ENCODE assay signal across 23 mouse cellular contexts in genomic region chr4:85326052-85326451, GRCm38 (mm10).
A peak's percentile ranks its signal among the peaks of the same experiment; 100 is the strongest.
DNase-seq lines count a peak whose midpoint lies in the region; ATAC-seq and TF ChIP-seq lines count a peak whose summit lies in the region.
"Had no signal": no experiment of that assay in that cellular context is flagged by ENCODE, and none has a peak within 500 bp of the region (broad histone marks: within the 10 kb centered on the region; RNA-seq: fewer than 3 reads in every experiment).

No protein-coding gene starts in this region.

- H3K9me3 ChIP-seq in forebrain, embryonic 13.5 days (replicated peaks): no peaks in the 10 kb centered on the region
- no peaks in the 10 kb centered on the region for H3K9me3 ChIP-seq in forebrain, embryonic 10.5 days
- H3K9me3 ChIP-seq in hindbrain, embryonic 13.5 days: no peaks in the 10 kb centered on the region
- H3K9me3 ChIP-seq in hindbrain, embryonic 12.5 days (replicated peaks): no peaks in the 10 kb centered on the region
- no peaks in the 10 kb centered on the region for H3K9me3 ChIP-seq in midbrain, postnatal 0 days (ENCODE audit: low read length)
- H3K9me3 ChIP-seq: embryonic facial prominence, embryonic 12.5 days; heart, embryonic 12.5 days; hindbrain, embryonic 10.5 days had no signal

- no peak overlapping the region for H3K9ac ChIP-seq in forebrain, embryonic 13.5 days
- H3K9ac ChIP-seq in hindbrain, embryonic 13.5 days: no peak overlapping the region
- H3K9ac ChIP-seq in hindbrain, embryonic 12.5 days: no peak overlapping the region
- no peak overlapping the region for H3K9ac ChIP-seq in midbrain, postnatal 0 days (replicated peaks; ENCODE audit: low read length, poor library complexity, severe bottlenecking)
- H3K9ac ChIP-seq: embryonic facial prominence, embryonic 12.5 days; heart, embryonic 12.5 days had no signal

- peak overlapping the region; percentile 35; the same call in 1 of the 2 replicates for H3K27ac ChIP-seq in forebrain, embryonic 13.5 days
- no peak overlapping the region for H3K27ac ChIP-seq in forebrain, embryonic 10.5 days
- H3K27ac ChIP-seq in hindbrain, embryonic 13.5 days: 0 out of 2 replicates have a peak overlapping the region, but pooled peaks have one; percentile 3
- H3K27ac ChIP-seq in hindbrain, embryonic 12.5 days: no peak overlapping the region
- H3K27ac ChIP-seq in left cerebral cortex, adult 2 months: peak overlapping the region; percentile 84
- H3K27ac ChIP-seq in olfactory bulb, adult 2 months (ENCODE audit: insufficient read depth, low read depth, low read length): peak overlapping the region; percentile 87; the same call in 1 of the 2 replicates
- no peak overlapping the region for H3K27ac ChIP-seq in midbrain, postnatal 0 days (ENCODE audit: low read depth, low read length)
- H3K27ac ChIP-seq: embryonic facial prominence, embryonic 12.5 days; gastrocnemius, adult 2 months; hindbrain, embryonic 10.5 days had no signal

- TF ChIP-seq POLR2A in olfactory bulb, adult 2 months (IDR thresholded peaks at IDR 0.05; ENCODE audit: insufficient read depth, low read depth, low read length): no peak

- no peaks in the 10 kb centered on the region for H3K27me3 ChIP-seq in forebrain, embryonic 13.5 days
- no peaks in the 10 kb centered on the region for H3K27me3 ChIP-seq in forebrain, embryonic 10.5 days (ENCODE audit: poor library complexity, severe bottlenecking)
- H3K27me3 ChIP-seq in hindbrain, embryonic 13.5 days: no peaks in the 10 kb centered on the region
- no peaks in the 10 kb centered on the region for H3K27me3 ChIP-seq in hindbrain, embryonic 12.5 days
- no peaks in the 10 kb centered on the region for H3K27me3 ChIP-seq in midbrain, postnatal 0 days (ENCODE audit: insufficient read depth, low read length)
- H3K27me3 ChIP-seq: embryonic facial prominence, embryonic 12.5 days; heart, embryonic 12.5 days had no signal

- no peak overlapping the region for H3K4me3 ChIP-seq in forebrain, embryonic 13.5 days
- no peak overlapping the region for H3K4me3 ChIP-seq in forebrain, embryonic 10.5 days
- H3K4me3 ChIP-seq in hindbrain, embryonic 13.5 days: no peak overlapping the region
- no peak overlapping the region for H3K4me3 ChIP-seq in hindbrain, embryonic 12.5 days
- no peak overlapping the region for H3K4me3 ChIP-seq in left cerebral cortex, adult 2 months
- H3K4me3 ChIP-seq in olfactory bulb, adult 2 months (ENCODE audit: insufficient read depth, low read depth, low read length): no peak overlapping the region
- no peak overlapping the region for H3K4me3 ChIP-seq in midbrain, postnatal 0 days (ENCODE audit: low read depth, low read length)
- H3K4me3 ChIP-seq: embryonic facial prominence, embryonic 12.5 days; gastrocnemius, adult 2 months; heart, embryonic 12.5 days; hindbrain, embryonic 10.5 days had no signal

- H3K36me3 ChIP-seq in forebrain, embryonic 13.5 days (ENCODE audit: poor library complexity, severe bottlenecking): no peaks in the 10 kb centered on the region
- no peaks in the 10 kb centered on the region for H3K36me3 ChIP-seq in forebrain, embryonic 10.5 days (replicated peaks)
- no peaks in the 10 kb centered on the region for H3K36me3 ChIP-seq in hindbrain, embryonic 13.5 days
- H3K36me3 ChIP-seq in hindbrain, embryonic 12.5 days: no peaks in the 10 kb centered on the region
- no peaks in the 10 kb centered on the region; the same call in 1 of the 2 replicates for H3K36me3 ChIP-seq in midbrain, postnatal 0 days (ENCODE audit: insufficient read depth, low read length)
- H3K36me3 ChIP-seq: embryonic facial prominence, embryonic 12.5 days; G1E; heart, embryonic 12.5 days; hindbrain, embryonic 10.5 days had no signal

- no peak overlapping the region for H3K4me2 ChIP-seq in forebrain, embryonic 13.5 days
- H3K4me2 ChIP-seq in hindbrain, embryonic 13.5 days: no peak overlapping the region
- no peak overlapping the region for H3K4me2 ChIP-seq in hindbrain, embryonic 12.5 days (replicated peaks)
- no peak overlapping the region for H3K4me2 ChIP-seq in midbrain, postnatal 0 days (ENCODE audit: low read depth, low read length, poor library complexity, severe bottlenecking)
- H3K4me2 ChIP-seq: embryonic facial prominence, embryonic 12.5 days; heart, embryonic 12.5 days had no signal

- no peak for ATAC-seq in forebrain, embryonic 13.5 days
- ATAC-seq in hindbrain, embryonic 13.5 days (ENCODE audit: low FRiP score): no peak
- no peak for ATAC-seq in hindbrain, embryonic 12.5 days (ENCODE audit: low FRiP score)
- ATAC-seq in midbrain, postnatal 0 days (ENCODE audit: low FRiP score): no peak
- ATAC-seq: CD4-positive, CD25-positive, alpha-beta regulatory T cell, adult 4 months; inflammation-experienced regulatory T-cells, adult 6 months; intestine, postnatal 0 days had no signal

- no peak for TF ChIP-seq CTCF in left cerebral cortex, adult 2 months (IDR thresholded peaks at IDR 0.05)
- TF ChIP-seq CTCF in olfactory bulb, adult 2 months (IDR thresholded peaks at IDR 0.05; ENCODE audit: insufficient read depth, low read depth, low read length): no peak
- no peak for TF ChIP-seq CTCF in midbrain, postnatal 0 days (IDR thresholded peaks at IDR 0.05)

- DNase-seq in forebrain, embryonic 10.5 days (ENCODE audit: extremely low spot score, low spot score): no peak
- DNase-seq in left cerebral cortex, adult 2 months (ENCODE audit: extremely low spot score in 1 of 2, low spot score in 2 of 2): no peak
- no peak for DNase-seq in left cerebral cortex, adult 18-20 months (ENCODE audit: low spot score in 2 of 2)
- DNase-seq in midbrain, postnatal 0 days (ENCODE audit: low spot score): no peak
- DNase-seq: adrenal gland, adult 8-10 months; adrenal gland, postnatal 36 days; B cell, adult 2 months; cerebellum, adult 11 months; cerebellum, adult 8-10 months; cerebellum, postnatal 14 days; gastrocnemius, adult 2 months; gastrocnemius, postnatal 25 days had no signal

- intact Hi-C loops in left cerebral cortex, adult 2 months (cut with DNase I): loop anchor here (5.0 kb wide), 3 partner anchors 36 to 149 kb away; partner anchors contain the start of gene Sh3gl2

- no peaks in the 10 kb centered on the region for H3K4me1 ChIP-seq in forebrain, embryonic 13.5 days
- no peaks in the 10 kb centered on the region for H3K4me1 ChIP-seq in forebrain, embryonic 10.5 days
- H3K4me1 ChIP-seq in hindbrain, embryonic 13.5 days (replicated peaks): no peaks in the 10 kb centered on the region
- H3K4me1 ChIP-seq in hindbrain, embryonic 12.5 days: no peaks in the 10 kb centered on the region
- H3K4me1 ChIP-seq in olfactory bulb, adult 2 months (ENCODE audit: control insufficient read depth, insufficient read depth, low read length): peaks cover 7% of the 10 kb centered on the region
- H3K4me1 ChIP-seq in midbrain, postnatal 0 days (ENCODE audit: insufficient read depth, low read length): no peaks in the 10 kb centered on the region
- H3K4me1 ChIP-seq: embryonic facial prominence, embryonic 12.5 days; heart, embryonic 12.5 days; hindbrain, embryonic 10.5 days had no signal

- WGBS in forebrain, embryonic 13.5 days: 83% methylated on average over 1 of the region's 1 CpGs
- WGBS in forebrain, embryonic 10.5 days: 88% methylated on average over 1 of the region's 1 CpGs
- 88% methylated on average over 1 of the region's 1 CpGs for WGBS in hindbrain, embryonic 13.5 days
- whole genome bisulfite sequencing in hindbrain, embryonic 12.5 days: 82% methylated on average over 1 of the region's 1 CpGs
- WGBS in olfactory bulb, adult 2 months: 28% methylated on average over 1 of the region's 1 CpGs
- WGBS in midbrain, postnatal 0 days: 78% methylated on average over 1 of the region's 1 CpGs

Comparison
In these comparisons a context has a peak if more than half of its experiments do, and no peak if none do; other contexts are left out.
1. H3K27ac ChIP-seq: peak in forebrain, embryonic 13.5 days (single experiment), hindbrain, embryonic 13.5 days (single experiment), left cerebral cortex, adult 2 months (single experiment) and olfactory bulb, adult 2 months (single experiment); none in forebrain, embryonic 10.5 days (single experiment), hindbrain, embryonic 12.5 days (single experiment) and midbrain, postnatal 0 days (single experiment).